Mouse (Mus musculus) erythroblast, embryonic 14.5 days (primary cell): ENCODE results near the gene Leap2.

Source experiments
- GATA1 ChIP-seq: IDR thresholded peaks from 2 replicates; pipeline ENCODE4 v1.6.1; 2012; ENCODE audit warnings: low read length, inconsistent platforms, mixed read lengths
- TAL1 ChIP-seq: IDR thresholded peaks from 3 replicates; pipeline ENCODE4 v1.6.1; 2012; ENCODE audit warnings: low read length, inconsistent platforms, mixed read lengths

DNA sequence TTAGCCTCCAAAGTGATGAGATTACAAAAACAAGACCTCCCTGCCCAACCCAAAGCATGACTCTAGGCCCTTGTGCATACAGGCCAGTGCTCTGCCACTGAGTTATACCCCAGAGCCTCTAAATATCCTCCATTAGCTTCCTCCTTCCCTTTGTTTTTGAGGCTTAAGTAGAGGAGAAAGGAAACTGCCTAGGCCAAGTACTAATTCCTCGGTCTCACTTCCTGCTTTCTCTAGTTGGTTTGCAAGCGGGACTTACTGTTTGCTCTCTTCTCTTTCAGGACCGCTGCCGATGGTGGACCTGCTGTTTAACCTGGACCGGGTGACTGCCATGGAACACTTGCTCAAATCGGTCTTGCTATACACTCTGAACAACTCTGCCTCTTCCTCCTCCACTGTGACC is 13.4 kb upstream of the Leap2 start:
- TF ChIP-seq GATA1 (no peak), TAL1 (no peak)
